Mouse (Mus musculus) E14TG2a.4 (cell line): ENCODE data around the gene Ccdc148.

Experiments
- CTCF ChIP-seq: conservative IDR thresholded peaks from 2 replicates; pipeline ENCODE4 v1.5.1; 2014; ENCODE audit warnings: low read length
- NANOG ChIP-seq: IDR thresholded peaks from 2 replicates; pipeline ENCODE4 v1.6.1; 2014; ENCODE audit warnings: borderline replicate concordance, low read length, mixed read lengths

DNA sequence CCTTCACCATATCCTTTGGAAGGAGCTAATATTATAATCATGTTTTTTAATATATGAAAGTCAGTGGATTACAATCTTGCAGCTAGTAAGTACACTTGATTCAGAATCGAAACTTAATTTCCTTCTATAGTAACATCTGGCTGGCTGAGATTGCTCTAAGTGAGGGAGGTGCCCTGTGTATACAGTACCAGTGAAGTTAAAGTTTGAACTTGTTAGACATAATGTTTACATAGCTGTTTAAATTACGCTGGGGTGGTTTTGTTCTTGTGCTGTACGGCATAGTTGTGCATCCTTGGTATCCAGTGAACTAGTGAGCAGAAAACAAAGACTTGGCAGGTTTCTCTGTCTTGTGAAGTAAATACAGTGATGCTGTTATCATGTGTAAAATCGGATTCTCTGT, 18.5 kb upstream of the Ccdc148 start:
- TF ChIP-seq NANOG (no peak), CTCF (no peak)
